Mouse (Mus musculus) ZHBTc4 (cell line): ENCODE data around the gene Dcdc2a.

Source experiments
- DNase-seq: peaks from one replicate; pipeline ENCODE4 v3.0.0-alpha.2; 2011; ENCODE audit warnings: low read depth, low spot score

Dcdc2a gene

GRCm38 (mm10) chr13:25094381-25094780, 38.6 kb downstream of the Dcdc2a start:
- no peak for DNase-seq

GRCm38 (mm10) chr13:25097348-25097747, 41.5 kb downstream of the Dcdc2a start:
- DNase-seq: no peak

GRCm38 (mm10) chr13:25098578-25098977, 42.8 kb downstream of the Dcdc2a start:
- no peak for DNase-seq

- DNase-seq: no peak
Measured at GRCm38 (mm10) chr13:25099508-25099907, 43.7 kb downstream of the Dcdc2a start.

GRCm38 (mm10) chr13:25100581-25100980, 44.8 kb downstream of the Dcdc2a start:
- DNase-seq: no peak

GRCm38 (mm10) chr13:25105671-25106070, 49.9 kb downstream of the Dcdc2a start:
- DNase-seq: no peak

- no peak for DNase-seq
Measured at GRCm38 (mm10) chr13:25106740-25107139, 50.9 kb downstream of the Dcdc2a start.

GRCm38 (mm10) chr13:25108353-25108752, 52.5 kb downstream of the Dcdc2a start:
- DNase-seq: no peak

GRCm38 (mm10) chr13:25110592-25111095, 54.8 kb downstream of the Dcdc2a start:
- DNase-seq: peak; percentile 10

- no peak for DNase-seq
Measured at GRCm38 (mm10) chr13:25115429-25115881, 59.7 kb downstream of the Dcdc2a start.

GRCm38 (mm10) chr13:25115971-25116370, 60.2 kb downstream of the Dcdc2a start:
- peak; percentile 52 for DNase-seq

- no peak for DNase-seq
Measured at GRCm38 (mm10) chr13:25122740-25123335, 67.0 kb downstream of the Dcdc2a start.

GRCm38 (mm10) chr13:25127216-25127615, 71.4 kb downstream of the Dcdc2a start:
- no peak for DNase-seq

GRCm38 (mm10) chr13:25127806-25128205, 72.0 kb downstream of the Dcdc2a start:
- DNase-seq: no peak

GRCm38 (mm10) chr13:25128766-25129165, 73.0 kb downstream of the Dcdc2a start:
- DNase-seq: no peak

GRCm38 (mm10) chr13:25143066-25143465, 87.3 kb downstream of the Dcdc2a start:
- DNase-seq: no peak

- peak; percentile 12 for DNase-seq
Measured at GRCm38 (mm10) chr13:25144093-25144492, 88.3 kb downstream of the Dcdc2a start.

- no peak for DNase-seq
Measured at GRCm38 (mm10) chr13:25146232-25146631, 90.4 kb downstream of the Dcdc2a start.

- peak; percentile 70 for DNase-seq
Measured at GRCm38 (mm10) chr13:25150154-25150781, 94.5 kb downstream of the Dcdc2a start.

GRCm38 (mm10) chr13:25150861-25151260, 95.1 kb downstream of the Dcdc2a start:
- DNase-seq: no peak

GRCm38 (mm10) chr13:25159917-25160316, 104.1 kb downstream of the Dcdc2a start:
- DNase-seq: no peak

GRCm38 (mm10) chr13:25160804-25161203, 105.0 kb downstream of the Dcdc2a start:
- no peak for DNase-seq

- no peak for DNase-seq
Measured at GRCm38 (mm10) chr13:25162594-25162993, 106.8 kb downstream of the Dcdc2a start.
